Mouse (Mus musculus) thymus, postnatal 4 days (tissue): ENCODE data around the gene Lrrc39.

ENCODE experiments used
- DNase-seq: peaks from one replicate; pipeline ENCODE4 v3.0.0; 2021

The Lrrc39 gene

GRCm38 (mm10) chr3:116562408-116563094, at the start of gene Lrrc39:
Gene Lrrc39, plus strand, starts transcription at chr3:116562973.
- no peak for DNase-seq

DNA sequence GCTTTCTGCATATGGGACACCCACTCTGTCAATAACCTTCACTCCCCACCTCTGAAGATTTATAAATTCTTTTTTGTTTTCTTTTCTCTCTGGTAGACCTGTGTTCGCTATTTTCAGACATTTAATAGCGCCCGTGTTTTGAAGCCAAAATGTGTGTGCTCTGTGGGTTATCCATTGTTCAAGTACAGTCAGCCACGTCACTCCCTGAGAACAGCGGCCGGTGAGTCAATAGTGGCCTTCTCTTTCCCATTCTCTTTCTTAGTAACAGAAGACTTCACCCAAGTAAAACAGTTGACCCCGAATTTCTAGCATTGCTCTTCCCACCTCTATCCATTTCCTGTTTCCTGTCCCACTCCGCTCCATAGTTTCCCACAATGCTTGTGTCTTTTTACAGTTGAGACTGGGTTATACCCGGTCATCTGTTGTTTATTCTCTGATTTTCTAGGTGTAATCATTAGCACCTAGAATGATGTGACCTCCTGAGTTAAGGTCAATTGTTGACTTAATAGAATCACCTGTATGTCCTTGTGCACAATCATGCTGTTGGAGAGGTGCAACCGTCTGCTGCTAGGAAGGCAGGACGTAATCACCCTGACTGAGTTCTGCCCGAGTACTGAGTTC, 42.5 kb upstream of the Lrrc39 start:
- DNase-seq: no peak

GRCm38 (mm10) chr3:116529741-116530140, 33.0 kb upstream of the Lrrc39 start:
- no peak for DNase-seq

- no peak for DNase-seq
These were observed 31.9 kb upstream of the Lrrc39 start for GRCm38 (mm10) chr3:116530826-116531225.

- no peak for DNase-seq
These were observed 26.2 kb upstream of the Lrrc39 start for GRCm38 (mm10) chr3:116536428-116537199.

- DNase-seq: no peak
These were observed 25.6 kb upstream of the Lrrc39 start for GRCm38 (mm10) chr3:116537200-116537573.

DNA sequence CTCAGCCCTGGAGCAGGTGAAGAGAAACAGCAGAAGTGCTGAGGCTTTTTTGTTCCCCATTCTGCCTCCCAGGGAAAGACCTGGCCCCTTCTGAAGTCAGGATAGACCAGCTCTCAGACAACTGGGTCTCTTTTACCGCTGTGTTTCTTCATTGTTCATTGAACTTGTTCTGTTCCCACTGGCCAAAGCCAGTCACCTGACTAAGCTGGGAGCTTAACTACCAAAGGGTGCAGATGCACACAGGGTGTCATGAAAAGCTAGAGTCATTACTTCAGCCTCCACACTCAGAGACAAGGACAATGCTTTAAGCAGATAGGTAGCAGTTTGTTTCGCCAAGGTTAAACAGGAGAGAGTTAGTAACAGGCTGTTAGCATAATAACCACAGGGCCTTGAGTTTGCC, 20.7 kb upstream of the Lrrc39 start:
- DNase-seq: no peak

DNA sequence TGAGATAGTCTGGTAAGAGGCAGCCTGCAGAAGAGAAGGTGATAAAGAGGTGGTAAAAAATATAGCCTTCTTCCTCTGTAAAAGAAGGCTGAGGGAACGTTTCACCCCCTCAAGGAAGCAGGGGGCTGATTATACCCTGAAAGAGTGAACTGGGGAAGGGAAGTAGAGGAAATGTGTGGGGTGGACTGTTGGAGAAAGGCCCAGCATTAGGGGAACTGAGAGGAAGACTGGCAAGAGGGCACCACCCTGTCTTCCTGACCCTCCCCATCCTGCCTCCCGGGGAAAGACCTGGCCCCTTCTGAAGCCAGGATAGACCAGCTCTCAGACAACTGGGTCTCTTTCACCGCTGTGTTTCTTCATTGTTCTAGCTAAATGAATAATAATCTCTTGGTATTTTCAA, 20.2 kb upstream of the Lrrc39 start:
- DNase-seq: no peak

- no peak for DNase-seq
These were observed 15.3 kb upstream of the Lrrc39 start for GRCm38 (mm10) chr3:116547430-116547829.

GRCm38 (mm10) chr3:116551362-116551761, 11.4 kb upstream of the Lrrc39 start:
- no peak for DNase-seq

DNA sequence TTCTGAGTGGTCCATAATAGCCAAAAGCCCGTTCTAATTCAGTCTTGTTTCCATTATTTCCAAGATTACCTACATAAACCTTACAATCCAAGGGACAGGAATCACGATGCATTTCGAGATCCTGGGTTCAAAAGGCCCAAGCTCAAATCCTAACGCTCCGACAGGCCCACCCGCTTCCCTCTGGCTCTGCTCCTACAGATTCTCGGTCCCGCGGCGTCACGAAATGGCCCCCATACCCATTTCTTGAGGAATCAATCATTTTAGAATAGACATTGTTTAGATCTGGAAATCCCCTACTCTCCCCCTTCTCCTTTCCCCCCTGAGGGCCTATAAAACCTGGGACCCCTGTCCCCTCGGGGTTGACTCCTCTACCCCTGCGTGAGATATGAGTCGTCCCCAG, 1.5 kb upstream of the Lrrc39 start:
- peak; percentile 57 for DNase-seq

DNA sequence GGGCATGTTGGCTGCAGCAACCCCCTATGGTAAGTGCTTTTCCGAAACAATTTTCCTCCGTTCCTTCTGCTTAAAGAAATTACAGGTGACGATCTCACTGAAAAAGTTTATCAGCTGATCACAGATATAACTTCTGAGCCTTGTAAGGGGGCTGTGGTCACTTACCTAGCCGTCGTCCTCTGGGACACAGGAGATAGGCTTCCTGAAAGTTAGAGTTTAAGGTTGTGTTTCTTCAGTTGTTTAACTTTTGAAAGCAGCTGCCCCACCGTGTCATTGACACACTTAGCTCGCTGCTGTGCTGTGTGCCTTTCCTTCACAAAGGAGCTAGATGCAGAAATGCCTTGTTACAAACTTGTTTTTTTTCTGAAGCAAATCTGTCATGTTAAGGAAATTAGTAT, 321 bp downstream of the Lrrc39 start:
- no peak for DNase-seq

DNA sequence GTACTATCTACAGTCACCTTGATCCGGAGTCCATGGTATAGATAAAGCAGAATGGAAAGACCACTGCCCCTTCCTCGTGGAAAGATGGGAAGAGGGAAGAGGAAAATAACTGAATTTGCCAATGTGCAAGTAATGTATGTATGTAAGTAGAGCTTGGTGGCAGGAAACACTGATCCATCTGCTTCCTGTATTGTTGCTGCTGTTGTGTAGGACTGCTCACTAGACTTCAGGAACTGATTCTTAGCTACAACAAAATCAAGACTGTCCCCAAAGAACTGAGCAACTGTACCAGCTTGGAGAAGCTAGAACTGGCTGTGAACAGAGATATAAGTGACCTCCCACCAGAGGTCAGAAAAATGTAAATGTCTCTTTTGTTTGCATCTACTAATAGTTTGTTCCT, 7.9 kb downstream of the Lrrc39 start:
- DNase-seq: no peak

- DNase-seq: peak; percentile 27
These were observed 14.5 kb downstream of the Lrrc39 start for GRCm38 (mm10) chr3:116577286-116577685.

DNA sequence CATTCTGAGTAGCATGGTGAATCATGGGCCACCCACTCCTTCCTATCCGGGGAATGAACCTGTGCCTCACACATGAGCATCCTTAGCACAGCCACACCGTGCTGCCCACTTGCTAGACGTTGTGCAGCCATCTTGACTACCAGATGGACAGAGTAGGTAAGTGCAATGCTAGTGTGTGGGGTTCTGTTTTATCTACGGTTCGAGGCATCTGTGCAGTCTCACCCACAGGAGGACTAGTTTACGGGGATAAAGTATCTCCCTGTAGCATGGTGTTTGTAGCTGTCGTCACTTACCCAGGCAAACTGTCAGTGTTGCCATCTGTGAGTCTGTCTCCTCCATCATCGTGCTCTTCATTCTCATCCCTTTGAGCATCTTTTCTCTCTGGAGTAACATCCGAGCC, 19.4 kb downstream of the Lrrc39 start:
- no peak for DNase-seq

GRCm38 (mm10) chr3:116594076-116594727, 31.4 kb downstream of the Lrrc39 start:
- DNase-seq: no peak

GRCm38 (mm10) chr3:116594728-116595602, 32.2 kb downstream of the Lrrc39 start, which contains the start of gene Sass6:
Gene Sass6, plus strand, starts transcription at chr3:116594982.
- DNase-seq: peak; percentile 99

GRCm38 (mm10) chr3:116595603-116595991, 32.8 kb downstream of the Lrrc39 start:
- DNase-seq: no peak

- DNase-seq: no peak
These were observed 36.9 kb downstream of the Lrrc39 start for GRCm38 (mm10) chr3:116599705-116600104.

- no peak for DNase-seq
These were observed 38.2 kb downstream of the Lrrc39 start for GRCm38 (mm10) chr3:116601005-116601404.

- DNase-seq: no peak
These were observed 39.0 kb downstream of the Lrrc39 start for GRCm38 (mm10) chr3:116601781-116602180.

- no peak for DNase-seq
These were observed 41.8 kb downstream of the Lrrc39 start for GRCm38 (mm10) chr3:116604570-116604969.
